ENCODE assay signal across 21 mouse cellular contexts in the genomic region with DNA sequence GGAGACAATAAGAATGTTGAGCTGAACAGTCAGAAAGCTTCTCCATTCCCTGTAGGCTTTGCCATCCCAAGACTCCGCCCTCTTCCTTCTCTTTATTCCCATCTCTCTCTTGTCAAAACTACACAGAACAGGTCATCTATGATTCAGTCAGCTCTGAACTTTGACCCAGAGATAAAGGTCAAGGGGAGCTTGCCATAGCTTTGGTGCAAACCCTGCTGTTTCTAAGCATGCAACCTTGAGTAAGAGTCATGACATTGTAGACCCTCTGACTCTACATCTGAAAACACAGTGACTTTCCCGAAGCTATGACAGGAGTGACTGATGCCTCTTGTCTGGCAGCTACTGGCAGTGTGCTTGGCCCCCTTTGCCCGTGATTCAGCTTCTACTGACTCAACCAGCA. TPM values are rescaled to one million over a fixed set of nuclear protein-coding genes. Genes with fewer than 3 reads are reported as not detected.
"Had no signal": no experiment of that assay in that cellular context is flagged by ENCODE, and none has a peak within 500 bp of the region (broad histone marks: within the 10 kb centered on the region; RNA-seq: fewer than 3 reads in every experiment).

No protein-coding gene starts in this region.

- H3K27me3 ChIP-seq: liver, embryonic 13.5 days; midbrain, embryonic 12.5 days; neural tube, embryonic 13.5 days; stomach, embryonic 15.5 days had no signal

- H3K4me1 ChIP-seq: liver, embryonic 13.5 days; midbrain, embryonic 12.5 days; neural tube, embryonic 13.5 days; stomach, embryonic 15.5 days had no signal

- H3K4me3 ChIP-seq: layer of hippocampus, adult 2 months; left cerebral cortex, adult 2 months; liver, embryonic 13.5 days; midbrain, embryonic 12.5 days; myocyte; neural tube, embryonic 13.5 days; stomach, embryonic 15.5 days had no signal

- H3K36me3 ChIP-seq: liver, embryonic 13.5 days; midbrain, embryonic 12.5 days; neural tube, embryonic 13.5 days; stomach, embryonic 15.5 days had no signal

- H3K27ac ChIP-seq: kidney, postnatal 0 days; layer of hippocampus, adult 2 months; left cerebral cortex, adult 2 months; liver, embryonic 13.5 days; macrophage; midbrain, embryonic 12.5 days; neural tube, embryonic 13.5 days; stomach, embryonic 15.5 days had no signal

- H3K4me2 ChIP-seq: liver, embryonic 13.5 days; midbrain, embryonic 12.5 days; neural tube, embryonic 13.5 days; stomach, embryonic 15.5 days had no signal

- DNase-seq: kidney, postnatal 25 days; layer of hippocampus, adult 9-11 months; liver, embryonic 13.5 days; lung, adult 2 months; lung, postnatal 14 days; retina, postnatal 1 day; right cerebral cortex, postnatal 25 days; spleen, adult 18-20 months; thymus, postnatal 25 days had no signal

- H3K9ac ChIP-seq: liver, embryonic 13.5 days; midbrain, embryonic 12.5 days; neural tube, embryonic 13.5 days; stomach, embryonic 15.5 days had no signal

- H3K9me3 ChIP-seq: liver, embryonic 13.5 days; midbrain, embryonic 12.5 days; stomach, embryonic 15.5 days had no signal

- ATAC-seq: midbrain, embryonic 16.5 days had no signal

RNA-seq across cellular contexts. Expression of a gene that starts 24.5 kb away (rescaled TPM):
- total RNA-seq: megakaryocyte, adult 5-6 weeks; monocyte, adult 5-6 weeks; neutrophil, adult 5-6 weeks had no signal
